Mouse (Mus musculus) hindbrain, postnatal 0 days (tissue): ENCODE results near the gene Plch2. TPM values are rescaled to one million over a fixed set of nuclear protein-coding genes. Genes with fewer than 3 reads are reported as not detected.

Experiments used
- ATAC-seq: fragments of 200-750 bp; cut with Nextera tagmentation; 2 replicates; pipeline ENCODE4 v1.8.0; 2017; ENCODE audit warnings: mild to moderate bottlenecking, moderate TSS enrichment, moderate library complexity
- DNase-seq: peaks from one replicate; pipeline ENCODE4 v3.0.0-alpha.2; 2015; ENCODE audit warnings: low spot score
- H3K27ac ChIP-seq: fragments of 300-500 bp; sonication (generic); 2 replicates; pipeline ENCODE4 v1.5.1; 2014; ENCODE audit warnings: mild to moderate bottlenecking
- H3K27me3 ChIP-seq: fragments of 300-500 bp; sonication (generic); 2 replicates; pipeline ENCODE4 v1.6.1; 2014; ENCODE audit warnings: low read length, mixed read lengths; ENCODE audit not compliant: insufficient read depth
- H3K36me3 ChIP-seq: fragments of 300-500 bp; sonication (generic); 2 replicates; pipeline ENCODE4 v1.6.1; 2014; ENCODE audit warnings: low read length, mixed read lengths; ENCODE audit not compliant: insufficient read depth
- H3K4me1 ChIP-seq: fragments of 300-500 bp; sonication (generic); 2 replicates; pipeline ENCODE4 v1.6.1; 2014; ENCODE audit warnings: antibody characterized with exemption, low read length, mixed read lengths; ENCODE audit not compliant: insufficient read depth
- H3K4me2 ChIP-seq: fragments of 300-500 bp; sonication (generic); 2 replicates; pipeline ENCODE4 v1.6.1; 2014; ENCODE audit warnings: low read depth, mild to moderate bottlenecking, low read length, moderate library complexity, mixed read lengths
- H3K4me3 ChIP-seq: fragments of 300-500 bp; sonication (generic); 2 replicates; pipeline ENCODE4 v1.5.1; 2014; ENCODE audit warnings: low read length
- H3K9ac ChIP-seq: fragments of 300-500 bp; sonication (generic); replicated peaks from 2 replicates; pipeline ENCODE4 v1.6.1; 2014; ENCODE audit warnings: mild to moderate bottlenecking, low read length, moderate library complexity, mixed read lengths
- H3K9me3 ChIP-seq: fragments of 300-500 bp; sonication (generic); 2 replicates; pipeline ENCODE4 v1.6.1; 2016; ENCODE audit warnings: low read length, mixed read lengths
- CTCF ChIP-seq: IDR thresholded peaks from 2 replicates; pipeline ENCODE4 v1.5.1; 2016; ENCODE audit warnings: antibody characterized with exemption, control low read depth, low read depth
- WGBS: fragments of 180-500 bp; shearing (Covaris S2); extraction: QIAGEN DNeasy Blood & Tissue Kit; methylation state at CpG from one replicate; pipeline ENCODE4 v1.1.7; 2014; 5-methylcytosine and 5-hydroxymethylcytosine counted together
- polyA plus RNA-seq: library from polyadenylated mRNA; unstranded; fragments of >200 nt; fragmentation: Nextera tagmentation; extraction: Ambion mirVana; gene quantifications from 2 replicates; pipeline ENCODE4 v1.2.1, GENCODE M21; 2015
- total RNA-seq: library from RNA; depleted of rRNA; stranded (reverse); fragments of >200 nt; gene quantifications from 2 replicates; pipeline ENCODE4 v1.2.3, GENCODE M21; 2014

Gene Plch2
- total and polyA plus RNA-seq, 2 experiments from 2014 or later = 12.5 to 45.7 TPM

- no peak overlapping the region for H3K4me2 ChIP-seq
- H3K4me3 ChIP-seq = no peak overlapping the region
- ATAC-seq (0 out of 2 replicates have a peak, but pooled peaks have one; percentile 36), DNase-seq (no peak)
- H3K27ac ChIP-seq = no peak overlapping the region
- no peaks in the 10 kb centered on the region for H3K9me3 ChIP-seq
- TF ChIP-seq CTCF = no peak
- 0 out of 2 replicates have a peak, but pooled peaks cover under 1% of the 10 kb centered on the region for H3K4me1 ChIP-seq
- 91% methylated on average over 3 of the region's 3 CpGs for WGBS
- H3K27me3 ChIP-seq = no peaks in the 10 kb centered on the region
- no peaks in the 10 kb centered on the region for H3K36me3 ChIP-seq
- H3K9ac ChIP-seq = no peak overlapping the region
These were observed 51.3 kb downstream of the Plch2 start for GRCm38 (mm10) chr4:155005278-155005677.

- no peak for ATAC-seq
- Histone ChIP-seq H3K4me1 (no peaks in the 10 kb centered on the region), H3K27me3 (no peaks in the 10 kb centered on the region), H3K36me3 (peaks cover 7% of the 10 kb centered on the region), H3K4me3 (no peak overlapping the region), H3K9ac (no peak overlapping the region), H3K9me3 (no peaks in the 10 kb centered on the region), H3K4me2 (no peak overlapping the region), H3K27ac (no peak overlapping the region)
- TF ChIP-seq CTCF = no peak
- 86% methylated on average over 5 of the region's 5 CpGs for WGBS
- DNase-seq = no peak
These were observed 57.2 kb downstream of the Plch2 start for GRCm38 (mm10) chr4:154999379-154999778.

GRCm38 (mm10) chr4:154996572-154997154, 59.9 kb downstream of the Plch2 start:
- ATAC-seq = peak; percentile 62

GRCm38 (mm10) chr4:154994876-154995275, 61.7 kb downstream of the Plch2 start:
- 49% methylated on average over 4 of the region's 4 CpGs for WGBS
- no peak for TF ChIP-seq CTCF
- Histone ChIP-seq H3K4me3 (no peak overlapping the region), H3K36me3 (peaks cover 7% of the 10 kb centered on the region), H3K4me2 (no peak overlapping the region), H3K27me3 (no peaks in the 10 kb centered on the region), H3K9ac (no peak overlapping the region), H3K27ac (no peak overlapping the region), H3K9me3 (no peaks in the 10 kb centered on the region), H3K4me1 (no peaks in the 10 kb centered on the region)
- no peak for DNase-seq
- no peak for ATAC-seq

More at GRCm38 (mm10) chr4:154996572-154997154, 59.9 kb downstream of the Plch2 start:
- no peak overlapping the region for H3K4me3 ChIP-seq
- peak; percentile 52 for TF ChIP-seq CTCF
- DNase-seq = peak; percentile 79
- H3K27me3 ChIP-seq = no peaks in the 10 kb centered on the region
- no peak overlapping the region for H3K4me2 ChIP-seq
- 19% methylated on average over 8 of the region's 8 CpGs for WGBS
- peaks cover 7% of the 10 kb centered on the region for H3K36me3 ChIP-seq
- H3K9ac ChIP-seq = 0 out of 2 replicates have a peak overlapping the region, but pooled peaks have one; percentile 10
- H3K9me3 ChIP-seq = no peaks in the 10 kb centered on the region
- H3K27ac ChIP-seq = no peak overlapping the region
- H3K4me1 ChIP-seq = no peaks in the 10 kb centered on the region

GRCm38 (mm10) chr4:154986750-154987149, 69.8 kb downstream of the Plch2 start:
- Histone ChIP-seq H3K4me1 (no peaks in the 10 kb centered on the region), H3K27me3 (no peaks in the 10 kb centered on the region), H3K9me3 (no peaks in the 10 kb centered on the region), H3K9ac (no peak overlapping the region), H3K4me2 (no peak overlapping the region), H3K27ac (no peak overlapping the region), H3K36me3 (no peaks in the 10 kb centered on the region), H3K4me3 (no peak overlapping the region)
- DNase-seq = no peak
- TF ChIP-seq CTCF = no peak
- 72% methylated on average over 15 of the region's 15 CpGs for WGBS
- no peak for ATAC-seq

- H3K36me3 ChIP-seq = peaks cover 3% of the 10 kb centered on the region
- H3K27ac ChIP-seq = no peak overlapping the region
- H3K9me3 ChIP-seq = no peaks in the 10 kb centered on the region
- DNase-seq = peak; percentile 78
- no peak overlapping the region for H3K4me3 ChIP-seq
- no peak overlapping the region for H3K9ac ChIP-seq
- no peak overlapping the region for H3K4me2 ChIP-seq
- TF ChIP-seq CTCF = peak; percentile 73
- 19% methylated on average over 16 of the region's 17 CpGs for WGBS
- H3K27me3 ChIP-seq = no peaks in the 10 kb centered on the region
- ATAC-seq = peak; percentile 16; the same call in 1 of the 2 replicates
- no peaks in the 10 kb centered on the region for H3K4me1 ChIP-seq
These were observed 70.5 kb downstream of the Plch2 start for GRCm38 (mm10) chr4:154986096-154986495.

GRCm38 (mm10) chr4:154985151-154985777, 71.3 kb downstream of the Plch2 start:
- Histone ChIP-seq H3K27me3 (no peaks in the 10 kb centered on the region), H3K27ac (no peak overlapping the region), H3K9me3 (no peaks in the 10 kb centered on the region), H3K4me1 (no peaks in the 10 kb centered on the region), H3K36me3 (peaks cover 11% of the 10 kb centered on the region), H3K4me3 (no peak overlapping the region), H3K9ac (no peak overlapping the region), H3K4me2 (no peak overlapping the region)
- 84% methylated on average over 3 of the region's 5 CpGs for WGBS
- ATAC-seq (no peak), DNase-seq (no peak)
- TF ChIP-seq CTCF = no peak
